Comparison of ENCODE assay signal across 30 mouse cellular contexts in genomic region chr9:44095781-44096180, GRCm38 (mm10). TPM values are rescaled to one million over a fixed set of nuclear protein-coding genes. Genes with fewer than 3 reads are reported as not detected.
DNase-seq lines count a peak whose midpoint lies in the region; ATAC-seq lines count a peak whose summit lies in the region.
"Had no signal": no experiment of that assay in that cellular context is flagged by ENCODE, and none has a peak within 500 bp of the region (broad histone marks: within the 10 kb centered on the region; RNA-seq: fewer than 3 reads in every experiment).

No protein-coding gene starts in this region.

- ATAC-seq in heart, embryonic 11.5 days (replicated peaks; ENCODE audit: insufficient number of reproducible peaks, low FRiP score, low TSS enrichment): no peak
- no peak for ATAC-seq in heart, embryonic 16.5 days (replicated peaks; ENCODE audit: extremely low read depth, insufficient read depth, low FRiP score)
- ATAC-seq: intestine, embryonic 16.5 days had no signal

- no peak overlapping the region for H3K9ac ChIP-seq in heart, embryonic 11.5 days (ENCODE audit: low read depth, low read length)
- no peak overlapping the region for H3K9ac ChIP-seq in heart, embryonic 16.5 days (ENCODE audit: low read length)
- H3K9ac ChIP-seq: limb, embryonic 12.5 days; liver, embryonic 15.5 days; lung, embryonic 14.5 days; midbrain, embryonic 15.5 days had no signal

- 90% methylated on average over 9 of the region's 9 CpGs for WGBS in heart, embryonic 11.5 days (ENCODE audit: insufficient replicate concordance)
- WGBS in heart, embryonic 16.5 days: 82% methylated on average over 9 of the region's 9 CpGs

- H3K4me1 ChIP-seq in heart, embryonic 11.5 days (ENCODE audit: control insufficient read depth, insufficient read depth, low read length): peaks cover 14% of the 10 kb centered on the region
- H3K4me1 ChIP-seq in heart, embryonic 16.5 days (ENCODE audit: control insufficient read depth, insufficient read depth, low read length): peaks cover 11% of the 10 kb centered on the region

- peaks cover 14% of the 10 kb centered on the region for H3K36me3 ChIP-seq in heart, embryonic 11.5 days (ENCODE audit: control insufficient read depth, insufficient read depth, low read length)
- H3K36me3 ChIP-seq in heart, embryonic 16.5 days (ENCODE audit: control insufficient read depth, insufficient read depth): peaks cover 22% of the 10 kb centered on the region
- H3K36me3 ChIP-seq: midbrain, embryonic 15.5 days had no signal

- H3K4me2 ChIP-seq in heart, embryonic 11.5 days: no peak overlapping the region
- no peak overlapping the region for H3K4me2 ChIP-seq in heart, embryonic 16.5 days (ENCODE audit: low read depth, low read length)
- H3K4me2 ChIP-seq: limb, embryonic 12.5 days; liver, embryonic 15.5 days; lung, embryonic 14.5 days; midbrain, embryonic 15.5 days had no signal

- DNase-seq in cerebellum, adult 9-10 months: peak; percentile 45
- DNase-seq in cerebellum, adult 18-20 months: no peak
- DNase-seq in heart, adult 9 months (ENCODE audit: low spot score in 2 of 2): no peak
- DNase-seq in heart, postnatal 4 days: no peak
- DNase-seq in A20 (ENCODE audit: low read depth, low spot score): peak; percentile 76
- DNase-seq in spleen, postnatal 10 days (ENCODE audit: low spot score in 2 of 2): no peak
- DNase-seq: adrenal gland, adult 8-10 months; cerebellum, adult 8-10 months; cerebellum, postnatal 36 days; kidney, adult 8-10 months; kidney, postnatal 4 days; lung, embryonic 14.5 days; lung, postnatal 14 days; right cerebral cortex, postnatal 4 days; thymus, adult 2 months; thymus, postnatal 36 days had no signal

- H3K27ac ChIP-seq in heart, embryonic 11.5 days (ENCODE audit: low read depth, low read length): peak overlapping the region; percentile 87
- peak overlapping the region; percentile 89 for H3K27ac ChIP-seq in heart, embryonic 16.5 days (ENCODE audit: low read length)
- H3K27ac ChIP-seq: limb, embryonic 12.5 days; liver, embryonic 15.5 days had no signal

- H3K4me3 ChIP-seq in heart, embryonic 11.5 days (ENCODE audit: low read depth, low read length): no peak overlapping the region
- no peak overlapping the region for H3K4me3 ChIP-seq in heart, embryonic 16.5 days (ENCODE audit: low read length)
- H3K4me3 ChIP-seq: limb, embryonic 12.5 days; liver, embryonic 15.5 days; midbrain, embryonic 15.5 days had no signal

- no peaks in the 10 kb centered on the region for H3K27me3 ChIP-seq in heart, embryonic 11.5 days (ENCODE audit: control insufficient read depth, insufficient read depth, low read length)
- no peaks in the 10 kb centered on the region for H3K27me3 ChIP-seq in heart, embryonic 16.5 days (ENCODE audit: control insufficient read depth, insufficient read depth, low read length)
- H3K27me3 ChIP-seq: limb, embryonic 12.5 days; liver, embryonic 15.5 days; midbrain, embryonic 15.5 days had no signal

- no peaks in the 10 kb centered on the region for H3K9me3 ChIP-seq in heart, embryonic 11.5 days (replicated peaks; ENCODE audit: control insufficient read depth, low read length)
- H3K9me3 ChIP-seq in heart, embryonic 16.5 days (replicated peaks; ENCODE audit: control insufficient read depth, low read length): no peaks in the 10 kb centered on the region
- H3K9me3 ChIP-seq: G1E; limb, embryonic 12.5 days; liver, embryonic 15.5 days; midbrain, embryonic 15.5 days had no signal

RNA-seq across cellular contexts. Expression of gene Mfrp, which starts 5.7 kb away (rescaled TPM):
- 0.16 TPM in 1 of 2 replicates, not detected in the other for polyA plus RNA-seq in heart, embryonic 11.5 days (2014; fragmentation: Nextera tagmentation; extraction: Ambion mirVana)
- polyA plus RNA-seq in heart, embryonic 16.5 days (2015; fragmentation: Nextera tagmentation; extraction: Ambion mirVana): 0.12 TPM in 1 of 2 replicates, not detected in the other
- total RNA-seq in heart, postnatal 4 days (2021): not detected
- total RNA-seq: G1E; gastrocnemius, adult 18-20 months; gastrocnemius, postnatal 4 days; liver, adult 2 months; neutrophil, adult 5-6 weeks had no signal
- polyA plus RNA-seq: forebrain, embryonic 14.5 days; G1E; liver, adult 2 months; liver, embryonic 15.5 days had no signal

RNA-seq across cellular contexts. Expression of gene C1qtnf5, which starts 11.3 kb away (rescaled TPM):
- 0.43 and 1.2 TPM in 2 replicates for polyA plus RNA-seq in heart, embryonic 11.5 days (2014; fragmentation: Nextera tagmentation; extraction: Ambion mirVana)
- polyA plus RNA-seq in heart, embryonic 16.5 days (2015; fragmentation: Nextera tagmentation; extraction: Ambion mirVana): 3.5 and 4.2 TPM in 2 replicates
- total RNA-seq in heart, postnatal 4 days (2021): 1 to 10 TPM; 8.5 to 9.7 TPM
- total RNA-seq: G1E; neutrophil, adult 5-6 weeks had no signal

RNA-seq across cellular contexts. Expression of gene Gm49380, which starts 17.5 kb away (rescaled TPM):
- 0.28 TPM in 1 of 2 replicates, not detected in the other for polyA plus RNA-seq in heart, embryonic 11.5 days (2014; fragmentation: Nextera tagmentation; extraction: Ambion mirVana)
- polyA plus RNA-seq in heart, embryonic 16.5 days (2015; fragmentation: Nextera tagmentation; extraction: Ambion mirVana): 0.07 and 0.20 TPM in 2 replicates
- total RNA-seq in heart, postnatal 4 days (2021): not detected
- total RNA-seq: neutrophil, adult 5-6 weeks had no signal
- polyA plus RNA-seq: G1E; kidney, postnatal 0 days; liver, adult 2 months; liver, embryonic 15.5 days; spleen, adult 2 months; thymus, adult 2 months had no signal

RNA-seq across cellular contexts. Expression of gene Rnf26, which starts 17.5 kb away (rescaled TPM):
- polyA plus RNA-seq in heart, embryonic 11.5 days (2014; fragmentation: Nextera tagmentation; extraction: Ambion mirVana): 35.2 and 38.2 TPM in 2 replicates
- polyA plus RNA-seq in heart, embryonic 16.5 days (2015; fragmentation: Nextera tagmentation; extraction: Ambion mirVana): 31.7 and 36.6 TPM in 2 replicates
- 10 to 100 TPM; 22.3 to 24.7 TPM for total RNA-seq in heart, postnatal 4 days (2021)

RNA-seq across cellular contexts. Expression of gene Usp2, which starts 29.0 kb away (rescaled TPM):
- 51.3 and 53.8 TPM in 2 replicates for polyA plus RNA-seq in heart, embryonic 11.5 days (2014; fragmentation: Nextera tagmentation; extraction: Ambion mirVana)
- 77.5 and 89.6 TPM in 2 replicates for polyA plus RNA-seq in heart, embryonic 16.5 days (2015; fragmentation: Nextera tagmentation; extraction: Ambion mirVana)
- total RNA-seq in heart, postnatal 4 days (2021): 10 to 100 TPM; 72.6 to 79.0 TPM

Comparison
In these comparisons a context has a peak if more than half of its experiments do, and no peak if none do; other contexts are left out.
1. DNase-seq: peak in cerebellum, adult 9-10 months (single experiment) and A20 (single experiment); none in cerebellum, adult 18-20 months (0 of 2), heart, adult 9 months (0 of 2), heart, postnatal 4 days (single experiment) and spleen, postnatal 10 days (0 of 2).